26 mouse cellular contexts compared by ENCODE assay signal in genomic region chr3:136679903-136680491, GRCm38 (mm10).
"Had no signal": no experiment of that assay in that cellular context is flagged by ENCODE, and none has a peak within 500 bp of the region (broad histone marks: within the 10 kb centered on the region; RNA-seq: fewer than 3 reads in every experiment).

No protein-coding gene starts in this region.

- H3K36me3 ChIP-seq: heart, embryonic 13.5 days; heart, embryonic 15.5 days; hindbrain, embryonic 13.5 days; hindbrain, embryonic 15.5 days; kidney, embryonic 15.5 days; limb, embryonic 13.5 days; limb, embryonic 15.5 days; liver, embryonic 12.5 days had no signal

- H3K4me3 ChIP-seq: heart, adult 2 months; heart, embryonic 13.5 days; heart, embryonic 15.5 days; hindbrain, embryonic 13.5 days; hindbrain, embryonic 15.5 days; kidney, embryonic 15.5 days; limb, embryonic 13.5 days; limb, embryonic 15.5 days; liver, embryonic 12.5 days had no signal

- H3K9ac ChIP-seq: heart, embryonic 13.5 days; heart, embryonic 15.5 days; hindbrain, embryonic 13.5 days; hindbrain, embryonic 15.5 days; kidney, embryonic 15.5 days; limb, embryonic 13.5 days; limb, embryonic 15.5 days; liver, embryonic 12.5 days; liver, embryonic 14.5 days had no signal

- H3K27me3 ChIP-seq: heart, embryonic 13.5 days; heart, embryonic 15.5 days; hindbrain, embryonic 13.5 days; hindbrain, embryonic 15.5 days; kidney, embryonic 15.5 days; limb, embryonic 13.5 days; limb, embryonic 15.5 days; liver, embryonic 12.5 days had no signal

- H3K27ac ChIP-seq: heart, adult 2 months; heart, embryonic 13.5 days; heart, embryonic 15.5 days; hindbrain, embryonic 13.5 days; hindbrain, embryonic 15.5 days; hindbrain, postnatal 0 days; kidney, embryonic 15.5 days; kidney, postnatal 0 days; limb, embryonic 13.5 days; limb, embryonic 15.5 days; liver, embryonic 12.5 days; liver, embryonic 14.5 days had no signal

- ATAC-seq: hindbrain, postnatal 0 days; intestine, embryonic 16.5 days; liver, embryonic 12.5 days had no signal

- H3K9me3 ChIP-seq: heart, embryonic 13.5 days; heart, embryonic 15.5 days; hindbrain, embryonic 13.5 days; hindbrain, embryonic 15.5 days; kidney, embryonic 15.5 days; limb, embryonic 13.5 days; limb, embryonic 15.5 days; liver, embryonic 12.5 days had no signal

- DNase-seq: gastrocnemius, postnatal 14 days; gastrocnemius, postnatal 36 days; heart, adult 11 months; heart, adult 2 months; heart, postnatal 14 days; heart, postnatal 36 days; kidney, adult 18-20 months; kidney, adult 9 months; kidney, postnatal 14 days; kidney, postnatal 36 days; layer of hippocampus, postnatal 36 days; left cerebral cortex, postnatal 4 days; lung, adult 18-20 months had no signal

- H3K4me2 ChIP-seq: heart, embryonic 11.5 days; heart, embryonic 13.5 days; heart, embryonic 15.5 days; hindbrain, embryonic 13.5 days; hindbrain, embryonic 15.5 days; kidney, embryonic 15.5 days; limb, embryonic 13.5 days; limb, embryonic 15.5 days; liver, embryonic 12.5 days had no signal
